Mouse (Mus musculus) hindbrain, embryonic 16.5 days (tissue): ENCODE data around the gene 6430531B16Rik. TPM values are rescaled to one million over a fixed set of nuclear protein-coding genes. Genes with fewer than 3 reads are reported as not detected.

ENCODE experiments used
- ATAC-seq: fragments of 200-750 bp; cut with Nextera tagmentation; 2 replicates; pipeline ENCODE4 v1.8.0; 2017; ENCODE audit warnings: moderate TSS enrichment, moderate library complexity
- H3K27ac ChIP-seq: fragments of 300-500 bp; sonication (generic); 2 replicates; pipeline ENCODE4 v1.5.1; 2014; ENCODE audit warnings: low read depth, mild to moderate bottlenecking, control low read depth, low read length, moderate library complexity
- H3K27me3 ChIP-seq: fragments of 300-500 bp; sonication (generic); replicated peaks from 2 replicates; pipeline ENCODE4 v1.6.1; 2014; ENCODE audit warnings: low read length; ENCODE audit not compliant: control insufficient read depth, insufficient read depth
- H3K36me3 ChIP-seq: fragments of 300-500 bp; sonication (generic); 2 replicates; pipeline ENCODE4 v1.6.1; 2014; ENCODE audit warnings: mild to moderate bottlenecking, low read length, moderate library complexity, mixed read lengths; ENCODE audit not compliant: control insufficient read depth, insufficient read depth
- H3K4me1 ChIP-seq: fragments of 300-500 bp; sonication (generic); 2 replicates; pipeline ENCODE4 v1.6.1; 2014; ENCODE audit warnings: low read depth, low read length; ENCODE audit not compliant: control insufficient read depth, insufficient read depth
- H3K4me2 ChIP-seq: fragments of 300-500 bp; sonication (generic); 2 replicates; pipeline ENCODE4 v1.6.1; 2014; ENCODE audit warnings: mild to moderate bottlenecking, low read length, control low read depth, moderate library complexity
- H3K4me3 ChIP-seq: fragments of 300-500 bp; sonication (generic); 2 replicates; pipeline ENCODE4 v1.5.1; 2014; ENCODE audit warnings: mild to moderate bottlenecking, low read length, control low read depth, moderate library complexity
- H3K9ac ChIP-seq: fragments of 300-500 bp; sonication (generic); 2 replicates; pipeline ENCODE4 v1.6.1; 2014; ENCODE audit warnings: low read depth, mild to moderate bottlenecking, control low read depth, low read length, moderate library complexity
- H3K9me3 ChIP-seq: fragments of 300-500 bp; sonication (generic); 2 replicates; pipeline ENCODE4 v1.6.1; 2014; ENCODE audit warnings: mild to moderate bottlenecking, low read length, moderate library complexity; ENCODE audit not compliant: control insufficient read depth
- WGBS: fragments of 180-500 bp; shearing (Covaris S2); extraction: QIAGEN DNeasy Blood & Tissue Kit; methylation state at CpG from one replicate; pipeline ENCODE4 v1.1.7; 2014; 5-methylcytosine and 5-hydroxymethylcytosine counted together
- polyA plus RNA-seq: library from polyadenylated mRNA; unstranded; fragments of >200 nt; fragmentation: Nextera tagmentation; extraction: Ambion mirVana; gene quantifications from 2 replicates; pipeline ENCODE4 v1.2.1, GENCODE M21; 2015

6430531B16Rik gene
- polyA plus RNA-seq, 1 experiment from 2014 or later: 1.1 TPM

- under 1% methylated on average over 15 of the region's 15 CpGs for WGBS
- H3K4me1 ChIP-seq: peaks cover 13% of the 10 kb centered on the region
- 0 out of 2 replicates have a peak overlapping the region, but pooled peaks have one; percentile 35 for H3K9ac ChIP-seq
Measured at GRCm38 (mm10) chr7:139949893-139950282, 28.7 kb downstream of the 6430531B16Rik start.

GRCm38 (mm10) chr7:139946032-139946431 is 32.5 kb downstream of the 6430531B16Rik start:
- peaks cover 51% of the 10 kb centered on the region for H3K27me3 ChIP-seq
- H3K9ac ChIP-seq: no peak overlapping the region
- WGBS: 34% methylated on average over 5 of the region's 5 CpGs
- H3K27ac ChIP-seq: no peak overlapping the region
- no peaks in the 10 kb centered on the region for H3K36me3 ChIP-seq
- no peaks in the 10 kb centered on the region for H3K9me3 ChIP-seq
- H3K4me1 ChIP-seq: peaks cover 19% of the 10 kb centered on the region
- no peak for ATAC-seq
- H3K4me2 ChIP-seq: no peak overlapping the region
- H3K4me3 ChIP-seq: no peak overlapping the region

More at GRCm38 (mm10) chr7:139949893-139950282, 28.7 kb downstream of the 6430531B16Rik start:
- Histone ChIP-seq H3K9me3 (no peaks in the 10 kb centered on the region), H3K27me3 (peaks cover 30% of the 10 kb centered on the region), H3K36me3 (no peaks in the 10 kb centered on the region), H3K4me2 (peak overlapping the region; percentile 80), H3K27ac (no peak overlapping the region), H3K4me3 (peak overlapping the region; percentile 43)
- ATAC-seq: peak; percentile 67; the same call in 1 of the 2 replicates

GRCm38 (mm10) chr7:139945516-139945915 is 33.0 kb downstream of the 6430531B16Rik start:
- H3K4me2 ChIP-seq: no peak overlapping the region
- no peak overlapping the region for H3K27ac ChIP-seq
- no peak for ATAC-seq
- H3K4me1 ChIP-seq: peaks cover 15% of the 10 kb centered on the region
- H3K36me3 ChIP-seq: no peaks in the 10 kb centered on the region
- H3K4me3 ChIP-seq: no peak overlapping the region
- WGBS: 18% methylated on average over 5 of the region's 5 CpGs
- H3K9ac ChIP-seq: no peak overlapping the region
- peaks cover 51% of the 10 kb centered on the region for H3K27me3 ChIP-seq
- no peaks in the 10 kb centered on the region for H3K9me3 ChIP-seq

- Histone ChIP-seq H3K27ac (no peak overlapping the region), H3K4me2 (peak overlapping the region; percentile 55), H3K4me3 (peak overlapping the region; percentile 33), H3K9me3 (no peaks in the 10 kb centered on the region), H3K27me3 (peaks cover 50% of the 10 kb centered on the region), H3K9ac (no peak overlapping the region), H3K4me1 (peaks cover 8% of the 10 kb centered on the region), H3K36me3 (no peaks in the 10 kb centered on the region)
- 0 out of 2 replicates have a peak, but pooled peaks have one; percentile 14 for ATAC-seq
- 4% methylated on average over 59 of the region's 68 CpGs for WGBS
Measured at GRCm38 (mm10) chr7:139944291-139945240, 34.0 kb downstream of the 6430531B16Rik start.

DNA sequence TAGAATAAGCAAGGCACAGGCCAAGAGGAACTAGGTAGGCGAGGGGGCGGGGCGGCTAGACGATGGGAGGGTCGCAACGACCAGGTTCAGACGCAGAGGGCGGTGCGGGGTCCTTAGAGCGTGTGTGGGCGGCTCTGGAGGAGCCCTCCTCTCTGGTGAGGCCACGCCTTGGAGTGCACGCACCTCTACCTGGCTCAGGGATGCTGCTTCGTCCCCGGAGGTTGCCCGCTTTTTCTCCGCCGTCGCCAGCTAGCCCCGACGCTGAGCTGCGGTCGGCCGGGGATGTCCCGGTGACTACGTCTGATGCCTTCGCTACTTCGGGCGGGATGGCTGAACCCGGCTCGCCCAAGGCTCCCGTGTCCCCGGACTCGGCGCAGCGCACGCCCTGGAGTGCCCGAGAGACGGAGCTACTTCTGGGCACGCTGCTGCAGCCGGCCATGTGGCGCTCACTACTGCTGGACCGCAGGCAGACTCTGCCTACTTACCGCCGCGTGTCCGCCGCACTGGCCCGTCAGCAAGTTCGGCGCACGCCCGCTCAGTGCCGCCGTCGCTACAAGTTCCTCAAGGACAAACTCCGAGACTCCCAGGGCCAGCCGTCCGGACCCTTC is 34.8 kb downstream of the 6430531B16Rik start, which contains the start of gene Utf1:
Utf1 (plus strand) TSS at position 116 of the 608 bp plus-strand sequence.
- Histone ChIP-seq H3K27ac (no peak within 1 kb of the TSS), H3K4me1 (peaks cover 8% of the 10 kb centered on the region), H3K4me3 (peak within 1 kb of the TSS; percentile 33), H3K9me3 (no peaks in the 10 kb centered on the region), H3K36me3 (no peaks in the 10 kb centered on the region), H3K27me3 (peaks cover 47% of the 10 kb centered on the region), H3K4me2 (peak within 1 kb of the TSS; percentile 55), H3K9ac (0 out of 2 replicates have a peak within 1 kb of the TSS, but pooled peaks have one; percentile 25)
- under 1% methylated on average over 58 of the region's 59 CpGs for WGBS
- peak; percentile 56 for ATAC-seq

- H3K27ac ChIP-seq: no peak overlapping the region
- peaks cover 29% of the 10 kb centered on the region for H3K27me3 ChIP-seq
- 57% methylated on average over 16 of the region's 16 CpGs for WGBS
- peaks cover 8% of the 10 kb centered on the region for H3K4me1 ChIP-seq
- no peak overlapping the region for H3K4me3 ChIP-seq
- H3K9me3 ChIP-seq: no peaks in the 10 kb centered on the region
- no peak overlapping the region for H3K4me2 ChIP-seq
- no peak overlapping the region for H3K9ac ChIP-seq
- peaks cover 2% of the 10 kb centered on the region; the same call in 1 of the 2 replicates for H3K36me3 ChIP-seq
- no peak for ATAC-seq
Measured at GRCm38 (mm10) chr7:139940476-139941209, 37.9 kb downstream of the 6430531B16Rik start.

DNA sequence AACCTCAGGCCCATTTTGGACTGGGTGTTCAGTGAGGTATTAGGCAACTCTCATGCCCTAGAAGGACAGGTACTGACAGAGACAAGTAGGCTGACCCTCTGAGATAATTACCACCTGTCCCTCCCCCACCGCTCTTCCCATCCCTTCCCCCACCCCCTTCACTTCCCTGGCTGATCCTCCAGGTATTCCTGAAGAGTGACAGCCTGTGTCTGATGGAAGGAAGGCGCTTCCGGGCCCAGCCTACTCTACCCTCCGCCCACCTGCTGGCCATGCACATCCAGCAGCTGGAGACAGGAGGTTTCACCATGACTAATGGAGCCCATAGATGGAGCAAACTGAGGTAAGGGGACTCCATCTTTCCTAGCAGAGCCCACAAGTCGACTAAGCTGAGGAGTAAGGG is 40.7 kb downstream of the 6430531B16Rik start:
- Histone ChIP-seq H3K4me1 (no peaks in the 10 kb centered on the region), H3K27me3 (peaks cover 9% of the 10 kb centered on the region), H3K27ac (no peak overlapping the region), H3K36me3 (peaks cover 8% of the 10 kb centered on the region; the same call in 1 of the 2 replicates), H3K9me3 (no peaks in the 10 kb centered on the region), H3K9ac (no peak overlapping the region), H3K4me3 (no peak overlapping the region), H3K4me2 (no peak overlapping the region)
- WGBS: 78% methylated on average over 5 of the region's 5 CpGs
- ATAC-seq: no peak

- WGBS: 80% methylated on average over 3 of the region's 3 CpGs
- Histone ChIP-seq H3K36me3 (peaks cover 10% of the 10 kb centered on the region; the same call in 1 of the 2 replicates), H3K4me1 (no peaks in the 10 kb centered on the region), H3K4me3 (no peak overlapping the region), H3K27me3 (peaks cover 3% of the 10 kb centered on the region; the same call in 1 of the 2 replicates), H3K4me2 (no peak overlapping the region), H3K9me3 (no peaks in the 10 kb centered on the region), H3K9ac (no peak overlapping the region), H3K27ac (no peak overlapping the region)
- ATAC-seq: no peak
Measured at GRCm38 (mm10) chr7:139937138-139937537, 41.4 kb downstream of the 6430531B16Rik start.
